Mouse (Mus musculus) ovary, postnatal 14 days (tissue): ENCODE data around the gene Acin1.

Experiments used
- DNase-seq: peaks from one replicate; pipeline ENCODE4 v3.0.0; 2022; ENCODE audit warnings: low spot score

The Acin1 gene

DNA sequence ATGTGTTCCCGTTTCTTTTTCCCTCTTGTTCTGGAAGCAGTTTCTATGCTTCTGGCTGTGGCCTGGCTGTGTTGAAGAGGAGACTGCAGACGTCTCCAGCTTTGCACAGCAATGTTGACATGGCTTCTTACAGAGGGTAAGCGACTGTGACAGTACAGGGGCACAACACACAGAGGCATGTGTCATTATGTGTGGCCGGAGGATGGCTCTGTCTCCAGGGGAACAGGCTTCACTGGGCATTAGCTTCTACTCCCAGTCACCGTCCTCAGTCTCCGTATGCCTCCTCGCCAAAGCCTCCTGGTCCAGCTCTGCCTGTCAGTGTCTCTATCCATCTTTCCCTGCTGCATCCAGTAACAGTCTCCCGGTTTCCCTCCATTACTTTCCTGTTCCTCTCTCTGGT lies 79.5 kb downstream of the Acin1 start:
- no peak for DNase-seq

GRCm38 (mm10) chr14:54605752-54606321 lies 80.9 kb downstream of the Acin1 start, which contains the start of gene 4931414P19Rik:
4931414P19Rik (minus strand) TSS chr14:54605993.
- DNase-seq = peak; percentile 68

GRCm38 (mm10) chr14:54603686-54604085 lies 83.0 kb downstream of the Acin1 start:
- no peak for DNase-seq

DNA sequence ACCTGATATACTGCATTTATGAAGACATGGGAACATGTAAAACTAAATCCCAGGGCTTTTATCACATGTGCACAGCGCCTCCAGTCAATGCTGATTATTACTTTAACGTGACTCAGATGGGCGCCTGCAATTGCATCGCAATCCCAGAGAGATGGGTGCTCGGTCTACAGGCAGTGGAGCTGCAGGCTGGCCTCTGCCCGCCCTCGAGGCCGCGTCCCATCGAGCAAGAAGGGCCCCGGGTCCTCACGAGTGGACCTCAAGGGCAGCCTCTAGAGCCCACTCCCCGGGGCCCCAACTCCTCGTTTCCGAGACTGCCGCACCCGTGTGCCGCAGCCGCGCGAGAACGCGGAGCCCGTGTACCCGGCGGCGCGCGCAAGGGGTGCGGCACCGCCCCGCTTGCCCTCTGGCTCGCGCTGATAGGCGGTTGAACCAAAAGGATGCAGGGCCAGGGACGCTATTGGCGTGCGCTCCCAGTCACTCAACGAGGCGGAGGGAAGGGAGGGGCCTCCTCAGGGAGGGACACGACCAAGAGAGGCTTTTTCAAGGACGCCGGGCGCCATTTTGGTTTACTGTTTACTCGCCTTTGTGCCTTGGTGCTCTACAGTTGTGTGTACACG lies 83.6 kb downstream of the Acin1 start:
- DNase-seq = peak; percentile 89

DNA sequence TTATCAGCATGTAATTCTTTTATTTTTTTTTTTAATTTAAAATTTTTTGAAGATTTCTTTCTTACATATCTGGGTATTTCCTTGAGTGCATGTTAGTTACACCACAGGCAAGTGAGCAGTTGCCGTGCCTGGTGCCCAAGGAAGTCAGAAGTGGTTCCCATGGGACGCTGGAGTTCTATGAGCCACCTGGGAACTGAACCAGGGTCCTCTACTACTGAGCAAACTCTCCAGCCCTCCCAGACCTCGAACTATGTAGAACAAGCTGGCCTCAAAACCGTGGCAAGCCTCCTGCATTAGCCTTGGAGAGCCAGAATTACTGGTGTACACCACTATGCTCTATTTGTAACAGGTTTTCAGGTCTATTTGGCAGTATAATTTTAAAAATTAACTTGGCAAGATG lies 84.1 kb downstream of the Acin1 start:
- DNase-seq = no peak

- DNase-seq = no peak
These were observed 85.1 kb downstream of the Acin1 start for GRCm38 (mm10) chr14:54601601-54602000.

DNA sequence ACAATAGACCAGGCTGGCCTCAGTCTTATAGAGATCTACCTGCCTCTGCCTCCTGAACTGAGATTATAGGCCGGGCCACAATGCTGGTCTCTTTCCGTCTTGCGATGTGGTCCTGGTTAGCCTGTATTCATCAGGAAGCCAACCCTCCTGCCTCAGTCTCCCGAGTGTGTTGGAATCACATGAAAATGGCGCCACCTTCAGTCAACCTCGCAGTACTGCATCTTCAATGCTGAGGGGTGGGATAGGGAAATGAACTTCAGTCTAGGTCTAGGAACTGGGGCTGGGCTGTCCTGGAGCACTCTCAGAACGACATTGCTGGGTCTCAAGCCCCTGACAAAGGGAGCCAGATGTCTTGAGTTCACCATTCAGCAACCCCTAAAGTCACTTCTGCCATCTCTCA lies 89.6 kb downstream of the Acin1 start:
- DNase-seq = no peak

DNA sequence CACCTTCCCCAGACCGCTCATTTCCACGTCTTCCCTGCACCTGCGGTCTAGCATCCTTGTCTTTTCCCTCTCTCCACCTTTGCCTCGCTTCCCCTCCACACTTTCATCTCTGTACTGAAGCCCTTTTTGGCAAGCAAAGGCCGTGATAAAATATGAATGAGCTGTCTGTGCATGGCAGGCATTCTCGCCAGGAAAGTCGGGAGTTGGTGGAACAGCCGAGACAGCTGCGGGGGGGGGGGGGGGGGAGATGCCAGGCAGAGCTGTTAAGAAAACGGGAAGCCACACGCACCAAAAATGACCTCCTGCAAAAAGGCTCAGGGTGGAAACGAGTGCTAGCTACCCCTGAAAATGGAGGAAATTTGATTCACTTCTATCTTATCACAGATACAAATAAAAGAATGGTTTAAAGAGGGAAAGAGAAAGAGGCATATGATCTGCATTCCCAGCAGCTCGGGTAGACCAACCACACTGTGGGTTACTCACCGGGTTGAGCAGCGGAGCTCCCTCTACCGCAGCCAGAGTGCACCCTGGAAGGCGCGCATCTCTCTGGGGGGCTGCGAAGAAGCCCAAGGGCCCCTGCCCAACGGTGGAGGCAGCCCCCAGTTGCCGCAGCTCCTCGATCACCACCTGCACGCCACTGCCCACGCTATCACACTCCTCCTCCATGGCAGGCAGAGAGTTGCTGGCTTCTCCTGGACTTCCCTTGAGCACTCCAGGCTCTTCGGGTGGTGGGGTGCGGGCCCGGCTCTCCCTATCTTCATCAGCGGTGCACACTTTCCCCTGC lies 91.9 kb downstream of the Acin1 start:
- DNase-seq = no peak

DNA sequence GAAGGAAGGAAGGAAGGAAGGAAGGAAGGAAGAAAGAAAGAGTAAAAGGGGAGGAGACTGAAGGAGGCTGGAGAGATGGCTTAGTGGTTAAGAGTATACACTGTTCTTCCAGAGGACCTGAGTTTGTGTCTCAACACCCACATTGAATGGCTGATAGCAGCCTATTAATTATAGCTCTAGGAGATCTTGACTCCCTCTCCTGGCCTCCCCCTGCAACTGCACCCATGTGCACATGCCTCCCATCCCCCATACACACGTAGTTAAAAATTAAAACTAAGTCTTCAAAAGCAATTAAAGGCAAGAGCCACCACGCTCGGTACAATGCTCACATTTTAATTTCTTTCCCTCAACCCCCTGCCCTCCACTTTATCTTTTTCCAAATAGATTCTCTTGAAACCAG lies 92.7 kb downstream of the Acin1 start:
- DNase-seq = no peak

DNA sequence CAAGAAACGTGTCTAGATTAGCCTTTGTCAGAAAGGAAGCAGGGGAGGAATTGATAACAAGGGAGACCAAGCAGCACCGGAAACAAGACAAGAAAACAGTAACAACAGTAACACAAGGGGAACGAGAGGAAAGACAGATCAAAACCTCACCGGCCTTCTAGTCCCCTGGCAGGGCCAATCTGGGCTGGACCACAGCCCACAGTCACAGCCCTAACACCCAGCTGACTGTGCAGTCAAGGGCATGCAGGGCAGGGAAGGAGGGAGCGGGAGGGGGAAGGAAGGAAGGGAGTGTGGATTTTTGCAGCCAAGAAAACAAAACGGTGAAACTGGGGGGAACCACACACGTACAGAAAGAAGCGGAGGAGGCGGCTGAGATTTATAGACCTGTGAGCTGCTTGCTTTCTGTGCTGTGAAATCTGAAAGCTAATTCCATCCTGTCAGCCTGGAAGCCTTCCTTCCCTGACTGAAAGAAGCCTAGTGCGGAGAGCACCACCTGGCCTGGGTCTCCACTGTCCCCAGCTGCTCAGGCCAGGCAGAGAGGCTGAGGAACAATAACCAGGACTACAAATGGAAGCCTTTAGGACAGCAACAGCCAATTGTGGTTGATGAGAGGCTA lies 94.3 kb downstream of the Acin1 start:
- DNase-seq = peak; percentile 39
